Mouse (Mus musculus) MEL (cell line): ENCODE measurements around the gene Rps28. TPM values are rescaled to one million over a fixed set of nuclear protein-coding genes. Genes with fewer than 3 reads are reported as not detected.
A peak's percentile ranks its signal among the peaks of the same experiment; 100 is the strongest.

Experiments
- DNase-seq: peaks from one replicate; pipeline ENCODE4 v3.0.0; 2011; ENCODE audit warnings: low read depth, low spot score
- H3K27ac ChIP-seq: 2 replicates; pipeline ENCODE4 v1.5.1; 2012; ENCODE audit warnings: low read depth, mild to moderate bottlenecking, control low read depth, low read length, moderate library complexity; ENCODE audit not compliant: control insufficient read depth
- H3K27me3 ChIP-seq, 2 experiments: fragments of 150-350 bp in 1 of 2; sonication (generic) in 1 of 2; 2 replicates each; pipeline ENCODE4 v1.6.1; 2012; ENCODE audit warnings: low read length in 2 of 2, mild to moderate bottlenecking in 2 of 2, improper control_type of control experiment in 1 of 2, moderate library complexity in 1 of 2; ENCODE audit not compliant: insufficient read depth in 2 of 2, control insufficient read depth in 1 of 2
- H3K36me3 ChIP-seq, 2 experiments: 2 replicates each; pipeline ENCODE4 v1.6.1; 2012 to 2014; ENCODE audit warnings: low read length in 2 of 2, improper control_type of control experiment in 1 of 2, inconsistent platforms in 1 of 2, mild to moderate bottlenecking in 1 of 2; ENCODE audit not compliant: insufficient read depth in 2 of 2, control insufficient read depth in 1 of 2
- H3K4me1 ChIP-seq, 2 experiments: fragments of 150-350 bp in 1 of 2; sonication (generic) in 1 of 2; 2 replicates each; pipeline ENCODE4 v1.6.1; 2012; ENCODE audit warnings: low read length in 2 of 2, improper control_type of control experiment in 1 of 2, mild to moderate bottlenecking in 1 of 2; ENCODE audit not compliant: insufficient read depth in 2 of 2, control insufficient read depth in 1 of 2
- H3K4me3 ChIP-seq, 2 experiments: fragments of 150-350 bp in 1 of 2; sonication (generic) in 1 of 2; 2 replicates each; pipeline ENCODE4 v1.5.1; 2012; ENCODE audit warnings: low read depth in 2 of 2, low read length in 2 of 2, mild to moderate bottlenecking in 2 of 2, moderate library complexity in 2 of 2, control low read depth in 1 of 2, improper control_type of control experiment in 1 of 2; ENCODE audit not compliant: control insufficient read depth in 1 of 2, insufficient read depth in 1 of 2
- H3K79me2 ChIP-seq: 2 replicates; pipeline ENCODE4 v1.6.1; 2012; ENCODE audit warnings: mild to moderate bottlenecking, low read length, moderate library complexity; ENCODE audit not compliant: control insufficient read depth, poor library complexity, insufficient read depth
- H3K9ac ChIP-seq: 2 replicates; pipeline ENCODE4 v1.6.1; 2012; ENCODE audit warnings: low read depth, mild to moderate bottlenecking, control low read depth, low read length, moderate library complexity; ENCODE audit not compliant: control insufficient read depth, poor library complexity, severe bottlenecking
- H3K9me3 ChIP-seq: fragments of 150-350 bp; sonication (generic); replicated peaks from 2 replicates; pipeline ENCODE4 v1.6.1; 2012; ENCODE audit warnings: mild to moderate bottlenecking, low read length, improper control_type of control experiment, moderate library complexity; ENCODE audit not compliant: insufficient read depth
- BHLHE40 ChIP-seq: IDR thresholded peaks from 2 replicates; pipeline ENCODE4 v1.6.1; 2012; ENCODE audit warnings: low read depth, mild to moderate bottlenecking, inconsistent platforms, low read length, improper control_type of control experiment, borderline replicate concordance
- E2F4 ChIP-seq: IDR thresholded peaks from 2 replicates; pipeline ENCODE4 v1.6.1; 2011; ENCODE audit warnings: low read depth, low read length, improper control_type of control experiment, borderline replicate concordance
- EP300 ChIP-seq, 2 experiments: IDR thresholded peaks; 2 replicates each; pipeline ENCODE4 v1.6.1; 2011; ENCODE audit warnings: improper control_type of control experiment in 2 of 2, low read length in 2 of 2, low read depth in 1 of 2, mild to moderate bottlenecking in 1 of 2
- ETS1 ChIP-seq: IDR thresholded peaks from 2 replicates; pipeline ENCODE4 v1.6.1; 2012; ENCODE audit warnings: low read depth, mild to moderate bottlenecking, inconsistent platforms, low read length, improper control_type of control experiment, moderate library complexity
- GABPA ChIP-seq: IDR thresholded peaks from 2 replicates; pipeline ENCODE4 v1.6.1; 2012; ENCODE audit warnings: low read depth, mild to moderate bottlenecking, inconsistent platforms, low read length, improper control_type of control experiment, moderate library complexity
- GATA1 ChIP-seq: IDR thresholded peaks from 2 replicates; pipeline ENCODE4 v1.6.1; 2011; ENCODE audit warnings: low read depth, low read length, improper control_type of control experiment
- HCFC1 ChIP-seq: IDR thresholded peaks from 2 replicates; pipeline ENCODE4 v1.6.1; 2012; ENCODE audit warnings: low read depth, mild to moderate bottlenecking, inconsistent platforms, low read length, improper control_type of control experiment, moderate library complexity
- KAT2A ChIP-seq: conservative IDR thresholded peaks from 2 replicates; pipeline ENCODE4 v1.6.1; 2012; ENCODE audit warnings: low read depth, low read length, improper control_type of control experiment, inconsistent platforms
- MAFK ChIP-seq: IDR thresholded peaks from 2 replicates; pipeline ENCODE4 v1.6.1; 2011; ENCODE audit warnings: low read depth, mild to moderate bottlenecking, low read length, improper control_type of control experiment, borderline replicate concordance
- MAZ ChIP-seq: IDR thresholded peaks from 2 replicates; pipeline ENCODE4 v1.6.1; 2012; ENCODE audit warnings: low read depth, mild to moderate bottlenecking, inconsistent platforms, low read length, improper control_type of control experiment
- MEF2A ChIP-seq: IDR thresholded peaks from 2 replicates; pipeline ENCODE4 v1.6.1; 2014; ENCODE audit warnings: low read depth, mild to moderate bottlenecking, inconsistent platforms, low read length, improper control_type of control experiment; ENCODE audit not compliant: poor library complexity, insufficient replicate concordance, severe bottlenecking; ENCODE audit errors: extremely low read depth
- MXI1 ChIP-seq: IDR thresholded peaks from 2 replicates; pipeline ENCODE4 v1.6.1; 2011; ENCODE audit warnings: mild to moderate bottlenecking, low read depth, low read length, improper control_type of control experiment
- NELFE ChIP-seq: IDR thresholded peaks from 2 replicates; pipeline ENCODE4 v1.6.1; 2011; ENCODE audit warnings: low read depth, low read length, improper control_type of control experiment
- POLR2AphosphoS5 ChIP-seq: IDR thresholded peaks from 2 replicates; pipeline ENCODE4 v1.6.1; 2012; ENCODE audit warnings: low read depth, borderline replicate concordance, mild to moderate bottlenecking, inconsistent platforms, low read length, moderate library complexity, mixed read lengths
- RAD21 ChIP-seq: IDR thresholded peaks from 2 replicates; pipeline ENCODE4 v1.6.1; 2011; ENCODE audit warnings: mild to moderate bottlenecking, low read depth, low read length, improper control_type of control experiment
- RCOR1 ChIP-seq: IDR thresholded peaks from 2 replicates; pipeline ENCODE4 v1.6.1; 2012; ENCODE audit warnings: low read depth, mild to moderate bottlenecking, inconsistent platforms, low read length, improper control_type of control experiment
- SIN3A ChIP-seq: IDR thresholded peaks from 2 replicates; pipeline ENCODE4 v1.6.1; 2012; ENCODE audit warnings: low read length, improper control_type of control experiment, inconsistent platforms
- TAL1 ChIP-seq: IDR thresholded peaks from 2 replicates; pipeline ENCODE4 v1.6.1; 2012; ENCODE audit warnings: mild to moderate bottlenecking, inconsistent platforms, low read length, moderate library complexity, mixed read lengths
- TBP ChIP-seq: IDR thresholded peaks from 2 replicates; pipeline ENCODE4 v1.8.0; 2011; ENCODE audit warnings: low read depth, low read length, improper control_type of control experiment
- TCF12 ChIP-seq: IDR thresholded peaks from 2 replicates; pipeline ENCODE4 v1.6.1; 2014; ENCODE audit warnings: low read depth, mild to moderate bottlenecking, inconsistent platforms, low read length, improper control_type of control experiment, moderate library complexity
- UBTF ChIP-seq: IDR thresholded peaks from 2 replicates; pipeline ENCODE4 v1.6.1; 2012; ENCODE audit warnings: low read depth, mild to moderate bottlenecking, inconsistent platforms, low read length, improper control_type of control experiment, moderate library complexity, borderline replicate concordance; ENCODE audit not compliant: insufficient read depth
- USF1 ChIP-seq: IDR thresholded peaks from 2 replicates; pipeline ENCODE4 v1.6.1; 2014; ENCODE audit warnings: low read depth, mild to moderate bottlenecking, inconsistent platforms, low read length, improper control_type of control experiment, moderate library complexity
- USF2 ChIP-seq, 2 experiments: IDR thresholded peaks; 2 replicates each; pipeline ENCODE4 v1.6.1; 2011 to 2012; ENCODE audit warnings: improper control_type of control experiment in 2 of 2, low read length in 2 of 2, borderline replicate concordance in 1 of 2, inconsistent platforms in 1 of 2, low read depth in 1 of 2, mild to moderate bottlenecking in 1 of 2; ENCODE audit not compliant: insufficient read depth in 1 of 2
- ZC3H11A ChIP-seq: IDR thresholded peaks from 2 replicates; pipeline ENCODE4 v1.6.1; 2012; ENCODE audit warnings: low read depth, mild to moderate bottlenecking, inconsistent platforms, low read length, improper control_type of control experiment
- ZMIZ1 ChIP-seq: IDR thresholded peaks from 2 replicates; pipeline ENCODE4 v1.6.1; 2012; ENCODE audit warnings: low read depth, mild to moderate bottlenecking, inconsistent platforms, low read length, improper control_type of control experiment, moderate library complexity
- ZNF384 ChIP-seq: IDR thresholded peaks from 2 replicates; pipeline ENCODE4 v1.6.1; 2012; ENCODE audit warnings: low read depth, mild to moderate bottlenecking, inconsistent platforms, low read length, improper control_type of control experiment
- polyA plus RNA-seq, 2 experiments: library from polyadenylated mRNA; stranded (reverse) in 1 of 2; unstranded in 1 of 2; fragments of >175 nt in 1 of 2; fragments of >200 nt in 1 of 2; gene quantifications; 2 replicates each; pipeline versions ENCODE4 v1.2.1 to v1.2.4; 2012; ENCODE audit warnings: low replicate concordance in 2 of 2, low read depth in 1 of 2; ENCODE audit not compliant: insufficient read length in 2 of 2, insufficient read depth in 1 of 2, missing spikeins in 1 of 2
- total RNA-seq: library from RNA; depleted of rRNA; stranded (reverse); fragments of 300-350 nt; gene quantifications from 2 replicates; pipeline ENCODE4 v1.2.3, GENCODE M21; 2012

Gene Rps28
- total and polyA plus RNA-seq, 3 experiments = 994 to 3,556 (median 2,154) TPM

GRCm38 (mm10) chr17:33812475-33812874, 11.9 kb downstream of the Rps28 start (continued):
- TF ChIP-seq TCF12 = no peak
- TF ChIP-seq, all 39 proteins: peak for 0

DNA sequence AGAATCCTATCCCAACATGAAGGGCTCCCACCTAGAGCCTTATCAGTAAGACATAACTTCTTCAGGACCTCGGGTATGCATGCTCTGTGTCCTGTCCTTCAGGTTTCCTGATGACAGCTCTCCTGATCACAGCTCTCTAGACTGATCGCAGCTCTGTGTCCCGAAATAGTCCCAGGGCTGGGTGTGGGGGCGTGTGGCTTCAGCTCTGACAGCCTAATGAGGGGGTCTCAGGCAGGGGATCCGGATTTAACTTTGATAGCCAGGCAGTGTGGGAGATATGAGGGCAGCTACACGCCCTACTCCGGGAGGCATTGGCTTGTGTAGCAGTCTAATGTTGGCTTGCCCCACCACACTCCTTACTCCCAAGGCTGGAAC, 13.2 kb downstream of the Rps28 start:
- Histone ChIP-seq H3K27me3 (no peaks in the 10 kb centered on the region), H3K9me3 (no peaks in the 10 kb centered on the region), H3K36me3 (peaks cover 0 to 4% of the 10 kb centered on the region in 2 experiments; a peak in 1 of 4 replicates), H3K79me2 (no peaks in the 10 kb centered on the region), H3K4me1 (peaks cover 5 to 9% of the 10 kb centered on the region in 2 experiments), H3K9ac (peak overlapping the region; percentile 66), H3K27ac (no peak overlapping the region), H3K4me3 (peak overlapping the region; percentile 83 to 86)
- DNase-seq = peak; percentile 47
- TF ChIP-seq E2F4 = no peak

DNA sequence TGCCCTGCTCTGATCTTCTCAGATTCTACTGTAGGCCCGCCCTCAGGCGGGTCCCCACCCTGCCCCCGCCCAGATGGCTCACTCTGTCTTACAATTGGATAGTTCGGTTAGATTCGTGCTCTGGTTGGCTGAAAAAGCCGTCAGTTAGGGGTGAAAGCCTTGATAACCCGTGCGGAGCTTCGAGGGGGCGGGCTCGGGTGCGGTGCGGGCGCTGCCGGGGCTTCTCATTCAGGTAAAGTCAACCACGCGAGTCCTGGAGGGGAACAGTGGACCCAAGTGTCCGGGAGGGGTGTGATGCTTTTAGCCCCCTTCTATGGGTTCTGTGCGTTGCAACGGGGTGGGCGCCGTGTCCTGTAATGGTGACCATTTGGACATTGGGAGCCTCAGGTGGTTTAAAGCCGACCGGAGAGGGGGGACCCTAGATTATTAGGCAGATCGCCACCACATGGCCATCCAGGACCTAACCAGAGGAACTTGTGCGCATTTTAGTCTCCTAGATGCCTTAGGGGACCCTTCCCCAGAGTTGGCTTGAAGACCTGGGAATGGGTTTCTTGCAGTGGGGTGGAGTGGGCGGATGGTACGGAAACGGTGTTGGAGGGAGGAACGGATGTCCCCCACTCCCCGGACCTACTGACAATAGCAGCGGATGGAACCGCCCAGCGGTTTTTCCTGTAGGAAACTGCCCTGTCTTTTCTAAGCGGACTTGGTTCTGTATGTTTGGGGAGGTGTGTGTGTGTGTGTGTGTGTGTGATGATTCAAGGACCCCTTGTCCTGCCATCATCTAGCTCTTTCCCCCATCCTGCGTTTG, 13.8 kb downstream of the Rps28 start, which contains the start of gene Kank3:
Gene Kank3 (plus strand): TSS at position 186 of the 808 bp plus-strand sequence.
- H3K9ac ChIP-seq = peak within 1 kb of the TSS; percentile 66
- H3K4me1 ChIP-seq = peaks cover 5 to 9% of the 10 kb centered on the region in 2 experiments
- peaks cover 0 to 4% of the 10 kb centered on the region in 2 experiments; a peak in 1 of 4 replicates for H3K36me3 ChIP-seq
- no peaks in the 10 kb centered on the region for H3K9me3 ChIP-seq
- no peaks in the 10 kb centered on the region for H3K27me3 ChIP-seq
- H3K27ac ChIP-seq = no peak within 1 kb of the TSS
- H3K4me3 ChIP-seq = peak within 1 kb of the TSS; percentile 83 to 86
- H3K79me2 ChIP-seq = no peaks in the 10 kb centered on the region
- DNase-seq = peak; percentile 96
- TF ChIP-seq SIN3A = peak; percentile 39
- peak; percentile 18; the same call in 1 of the 2 replicates for TF ChIP-seq HCFC1
- TF ChIP-seq USF2 (IDR thresholded peaks at IDR 0.05; ENCODE audit: borderline replicate concordance in 1 of 2, insufficient read depth in 1 of 2, low read depth in 1 of 2, low read length in 2 of 2) = no peak
- no peak for TF ChIP-seq TCF12
- no peak for TF ChIP-seq ZC3H11A
- peak; percentile 31; the same call in 1 of the 2 replicates for TF ChIP-seq NELFE
- TF ChIP-seq GABPA = no peak
- TF ChIP-seq E2F4 = no peak
- TF ChIP-seq TAL1 = no peak
- TF ChIP-seq ETS1 = no peak
- TF ChIP-seq EP300 (IDR thresholded peaks at IDR 0.05; ENCODE audit: low read depth in 1 of 2, low read length in 2 of 2) = no peak
- TF ChIP-seq MXI1 = peak; percentile 57
- TF ChIP-seq RCOR1 = no peak
- TF ChIP-seq GATA1 = peak; percentile 80
- peak; percentile 31; the same call in 1 of the 2 replicates for TF ChIP-seq USF1
- no peak for TF ChIP-seq MEF2A
- no peak for TF ChIP-seq MAFK
- TF ChIP-seq POLR2AphosphoS5 = no peak
- no peak for TF ChIP-seq TBP
- TF ChIP-seq BHLHE40 = no peak
- TF ChIP-seq RAD21 = no peak
- TF ChIP-seq ZNF384 = no peak
- peak; percentile 66; the same call in 1 of the 2 replicates for TF ChIP-seq MAZ
- no peak; the same call in 1 of the 2 replicates for TF ChIP-seq KAT2A
- no peak for TF ChIP-seq ZMIZ1
- no peak for TF ChIP-seq UBTF
